Mouse (Mus musculus) embryo, embryonic 11.5 days (tissue): Measurements from ENCODE around the gene Spatc1l.
A peak's percentile ranks its signal among the peaks of the same experiment; 100 is the strongest.

Source experiments
- DNase-seq: peaks from one replicate; pipeline ENCODE4 v3.0.0-alpha.2; 2012; ENCODE audit warnings: low read depth, low spot score

The Spatc1l gene

DNA sequence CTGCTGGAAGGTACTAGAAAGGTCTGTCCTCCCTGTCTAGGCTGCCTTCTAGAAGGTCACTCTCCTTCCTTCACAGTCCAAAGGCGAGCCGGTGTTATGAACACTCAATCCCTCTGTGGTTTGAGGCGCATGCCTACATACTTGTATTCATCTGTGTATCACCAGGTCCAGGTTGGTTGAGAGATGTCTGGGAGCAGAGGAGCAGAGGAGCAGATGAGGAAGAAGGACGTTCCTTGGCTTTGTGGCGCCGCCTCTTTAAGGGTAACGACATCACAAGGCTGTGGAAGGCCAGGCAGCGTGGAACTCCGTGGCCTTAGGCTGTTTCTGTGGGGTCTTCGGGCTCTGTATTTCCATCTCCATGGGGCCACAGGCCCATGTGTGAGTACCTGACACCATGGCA, at the start of gene Spatc1l:
Gene Spatc1l (plus strand): TSS at position 301 of the 400 bp plus-strand sequence.
- DNase-seq: no peak

DNA sequence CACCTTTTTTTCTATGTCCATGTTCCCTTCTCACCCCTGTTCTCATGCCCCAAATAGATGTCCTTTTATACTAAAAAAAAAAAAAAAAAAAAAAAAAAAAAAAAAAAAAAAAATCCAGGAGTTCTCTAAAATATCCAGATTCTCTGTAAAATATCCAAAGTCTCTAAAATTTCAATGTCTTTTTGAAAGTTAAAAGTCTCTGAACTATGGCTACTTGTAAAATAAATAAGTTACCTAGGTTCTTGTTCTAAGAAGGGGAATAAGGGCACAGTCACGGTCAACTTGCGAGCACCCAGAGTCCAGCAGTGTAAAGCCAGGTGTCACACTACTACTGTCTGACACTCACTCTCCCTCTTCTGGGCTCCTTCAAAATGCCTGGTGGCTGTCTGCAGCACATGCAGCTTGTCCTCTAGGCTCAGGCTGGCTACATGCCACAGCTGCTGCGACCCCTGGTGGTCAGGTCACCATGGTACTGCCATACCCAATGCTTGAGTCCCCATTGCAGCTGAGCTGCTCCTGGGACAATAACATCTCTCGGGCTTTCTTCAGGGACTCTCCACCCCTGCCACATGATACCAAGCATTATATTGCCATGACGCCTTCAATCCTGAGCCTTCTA, 49.0 kb upstream of the Spatc1l start:
- peak; percentile 61 for DNase-seq

- no peak for DNase-seq
These were observed 31.1 kb upstream of the Spatc1l start for GRCm38 (mm10) chr10:76530922-76531321.

GRCm38 (mm10) chr10:76531375-76531774, 30.7 kb upstream of the Spatc1l start, which contains the start of gene Lss:
Gene Lss (plus strand): TSS chr10:76531588.
- peak; percentile 92 for DNase-seq

DNA sequence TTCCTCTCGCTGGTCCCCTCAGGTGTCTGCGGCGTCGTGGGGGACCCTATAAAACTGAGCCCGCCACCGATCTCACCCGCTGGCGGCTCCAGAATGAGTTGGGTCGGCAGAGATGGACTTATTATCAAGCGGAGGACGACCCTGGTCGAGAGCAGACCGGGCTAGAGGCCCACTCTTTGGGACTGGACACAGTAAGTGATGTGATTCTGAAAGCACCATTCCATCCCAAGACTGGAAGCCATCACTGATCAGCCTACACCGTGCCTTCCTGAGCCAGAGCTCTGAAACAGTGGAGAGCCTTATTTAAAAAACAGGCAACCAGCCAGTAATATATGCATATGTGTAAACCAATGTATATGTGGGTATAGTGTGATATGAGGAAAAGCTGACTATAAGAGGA, 30.2 kb upstream of the Spatc1l start:
- DNase-seq: no peak

DNA sequence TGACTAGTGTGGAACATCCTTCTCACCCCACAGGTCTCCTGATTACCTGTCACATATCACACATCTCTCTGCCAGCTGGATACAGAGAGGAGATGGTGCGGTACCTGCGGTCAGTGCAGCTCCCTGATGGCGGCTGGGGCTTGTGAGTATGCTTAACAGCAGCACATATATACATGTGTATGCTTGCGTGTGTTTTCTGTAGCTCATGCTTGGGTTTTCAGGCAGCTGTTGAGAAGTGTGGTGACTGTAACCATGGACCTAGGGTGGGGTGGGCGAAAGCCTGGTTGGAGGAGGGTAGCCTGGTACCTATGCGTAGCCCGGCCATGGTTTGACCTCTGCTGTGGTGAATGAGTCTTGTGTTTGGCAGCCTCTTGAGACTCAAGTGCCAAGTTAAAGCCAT, 26.5 kb upstream of the Spatc1l start:
- no peak for DNase-seq

- no peak for DNase-seq
These were observed 24.5 kb upstream of the Spatc1l start for GRCm38 (mm10) chr10:76537619-76538018.

DNA sequence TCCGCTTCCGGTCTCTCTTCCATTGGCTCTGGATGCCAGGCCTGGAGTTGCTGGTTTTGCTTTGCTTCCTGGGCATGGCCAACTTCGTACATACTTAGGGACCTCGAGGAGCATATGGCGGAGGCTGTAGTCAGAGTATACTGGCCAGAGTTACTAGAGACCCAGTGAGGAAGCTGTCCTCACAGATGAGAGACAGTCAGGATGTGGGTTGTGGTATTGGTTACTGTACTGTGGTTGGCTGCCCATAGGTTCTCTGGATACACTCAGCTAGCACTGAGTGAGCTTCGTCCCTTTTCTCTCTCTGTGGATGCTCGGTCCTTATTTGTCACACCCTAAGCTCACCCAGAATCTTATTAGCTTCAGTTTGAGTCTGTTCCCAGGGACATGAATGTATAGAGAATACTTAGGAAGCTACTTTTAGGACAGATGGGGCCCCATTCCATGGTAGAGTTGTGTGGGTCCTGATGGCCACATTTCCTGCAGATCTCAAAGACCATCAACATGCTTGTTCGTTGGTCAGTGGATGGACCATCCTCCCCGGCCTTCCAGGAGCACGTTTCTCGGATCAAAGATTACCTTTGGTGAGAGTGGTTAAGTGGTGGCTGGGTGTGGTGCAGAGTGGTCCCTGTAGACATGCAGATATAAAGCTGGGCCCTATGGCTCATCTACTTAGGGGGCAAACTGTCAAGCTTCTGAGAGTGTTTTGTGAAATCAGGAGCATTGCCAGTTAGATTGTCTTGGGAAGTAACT, 20.6 kb upstream of the Spatc1l start:
- DNase-seq: no peak

DNA sequence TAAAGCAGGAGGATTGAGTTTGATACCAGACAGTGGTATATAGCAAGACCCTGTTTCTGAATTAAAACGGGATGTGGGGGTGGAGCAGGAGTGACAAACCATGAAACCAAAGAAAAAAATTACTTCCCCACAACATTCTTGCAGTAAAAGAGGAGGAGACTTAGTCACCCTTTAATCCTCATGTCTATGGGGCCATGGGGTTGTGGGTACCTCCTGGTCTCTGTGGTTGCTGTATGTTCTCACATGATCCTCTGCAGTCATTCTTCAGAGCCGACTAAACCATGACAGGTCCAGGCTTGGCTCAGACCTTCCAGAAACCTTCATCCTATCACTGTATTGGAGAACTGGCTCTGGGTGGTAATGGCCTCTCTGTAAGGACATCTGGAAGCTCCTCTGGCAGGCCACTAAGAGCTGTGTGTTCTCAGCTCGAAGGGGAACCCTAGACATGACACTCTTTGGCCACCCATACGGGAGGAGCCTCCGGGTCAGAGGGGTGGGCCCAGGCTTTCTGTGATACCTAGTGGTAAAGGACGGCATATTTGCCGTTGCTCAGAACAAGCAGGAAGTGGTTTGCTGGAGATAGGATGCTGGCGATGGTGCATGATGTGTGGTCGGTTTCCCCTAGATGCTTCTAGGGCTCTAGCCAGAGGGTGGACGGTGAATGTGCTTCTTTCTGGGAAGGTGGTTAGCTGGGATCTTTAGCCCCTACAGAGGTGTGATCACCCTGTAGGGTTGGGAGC, 19.3 kb upstream of the Spatc1l start:
- DNase-seq: no peak

- DNase-seq: no peak
These were observed 15.5 kb upstream of the Spatc1l start for GRCm38 (mm10) chr10:76546566-76546965.

- DNase-seq: no peak
These were observed 13.9 kb upstream of the Spatc1l start for GRCm38 (mm10) chr10:76548218-76548617.

DNA sequence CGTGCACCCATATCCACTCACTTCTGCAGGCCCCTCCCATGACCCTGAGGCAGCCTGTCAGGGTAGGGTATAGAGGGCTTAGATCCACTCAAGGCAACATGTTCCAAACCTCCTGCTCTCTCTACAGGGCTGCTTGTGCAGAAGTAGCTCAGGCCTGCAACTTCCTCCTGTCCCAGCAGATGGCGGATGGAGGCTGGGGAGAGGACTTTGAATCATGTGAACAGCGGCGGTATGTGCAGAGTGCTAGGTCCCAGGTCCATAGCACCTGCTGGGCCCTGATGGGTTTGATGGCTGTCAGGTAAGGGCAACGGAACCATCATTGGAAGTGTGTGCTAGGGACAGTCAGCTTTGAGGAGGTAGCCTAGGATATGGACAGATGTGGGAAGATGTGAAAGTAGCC, 11.6 kb upstream of the Spatc1l start:
- DNase-seq: no peak

DNA sequence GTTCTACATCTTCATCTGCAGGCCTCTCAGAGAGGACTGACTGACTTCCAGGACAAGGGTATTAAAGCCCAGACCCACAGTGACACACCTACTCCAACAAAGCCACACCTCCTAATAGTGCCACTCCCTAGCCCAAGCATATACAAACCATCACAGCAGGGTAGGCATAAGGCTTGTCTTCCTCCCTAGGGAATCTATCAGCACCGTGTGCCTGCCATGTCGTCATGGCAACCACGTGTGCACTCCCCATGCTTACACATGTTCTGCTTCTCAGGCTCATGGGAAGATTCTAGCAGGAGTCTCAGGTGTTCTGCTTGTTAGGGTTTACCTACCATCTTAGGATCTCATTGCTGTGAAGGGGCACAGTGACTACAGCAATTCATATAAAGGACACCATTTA, 10.5 kb upstream of the Spatc1l start:
- DNase-seq: no peak

- no peak for DNase-seq
These were observed 8.0 kb upstream of the Spatc1l start for GRCm38 (mm10) chr10:76554061-76554460.

DNA sequence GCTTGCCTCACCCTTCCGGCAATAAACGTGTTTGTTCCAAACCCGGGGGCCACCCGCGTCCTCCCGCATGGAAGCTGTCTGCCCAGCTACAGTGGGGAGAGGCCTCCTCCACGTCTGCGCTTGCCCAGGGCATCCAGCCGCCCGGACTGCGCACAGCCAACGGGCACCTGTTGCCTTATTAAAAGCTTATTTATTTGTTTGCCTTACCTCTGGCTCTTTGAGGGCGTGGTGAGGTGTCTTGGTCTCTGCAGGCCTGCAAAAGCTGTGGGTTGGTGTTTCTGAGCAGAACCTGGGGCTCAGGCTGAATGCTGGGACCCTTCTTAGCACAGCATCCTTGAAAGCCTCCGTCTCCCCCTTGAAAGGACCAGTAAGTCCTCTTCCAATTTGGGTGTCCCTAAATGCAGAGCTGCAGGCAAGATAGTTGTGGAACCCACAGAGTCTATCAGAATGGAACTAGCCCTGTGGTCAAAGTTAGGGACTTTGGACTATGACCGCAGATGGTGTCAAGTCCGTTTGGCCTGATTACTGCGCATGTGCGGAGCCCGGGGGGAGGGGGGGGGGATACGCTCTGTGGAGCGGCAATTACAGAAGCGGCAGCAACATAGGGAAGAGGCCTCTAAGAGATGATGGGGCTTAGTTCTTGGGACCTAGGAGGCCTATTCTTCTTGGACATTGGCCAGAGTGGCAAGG, 8.1 kb downstream of the Spatc1l start:
- DNase-seq: no peak

DNA sequence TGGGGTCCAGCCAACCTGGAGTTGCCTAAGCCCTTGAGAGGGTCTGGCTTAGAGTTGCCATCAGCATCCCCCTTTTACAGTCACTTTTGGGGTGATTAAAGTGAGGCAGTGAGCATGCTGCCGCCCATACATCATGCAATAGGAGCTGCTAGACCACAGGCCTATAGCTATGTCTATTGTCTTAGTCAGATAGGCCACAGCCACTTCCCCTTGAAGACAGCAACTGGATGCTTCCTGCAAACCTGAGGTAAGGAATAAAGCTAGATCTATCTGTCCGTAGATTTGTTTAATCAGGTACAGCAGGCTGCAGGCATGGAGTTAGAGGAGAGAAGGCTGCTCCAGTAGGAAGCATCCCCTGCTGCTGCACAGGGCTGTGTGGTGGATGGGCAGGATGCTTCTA, 9.0 kb downstream of the Spatc1l start:
- DNase-seq: no peak

GRCm38 (mm10) chr10:76572151-76572550, 10.1 kb downstream of the Spatc1l start:
- DNase-seq: no peak

DNA sequence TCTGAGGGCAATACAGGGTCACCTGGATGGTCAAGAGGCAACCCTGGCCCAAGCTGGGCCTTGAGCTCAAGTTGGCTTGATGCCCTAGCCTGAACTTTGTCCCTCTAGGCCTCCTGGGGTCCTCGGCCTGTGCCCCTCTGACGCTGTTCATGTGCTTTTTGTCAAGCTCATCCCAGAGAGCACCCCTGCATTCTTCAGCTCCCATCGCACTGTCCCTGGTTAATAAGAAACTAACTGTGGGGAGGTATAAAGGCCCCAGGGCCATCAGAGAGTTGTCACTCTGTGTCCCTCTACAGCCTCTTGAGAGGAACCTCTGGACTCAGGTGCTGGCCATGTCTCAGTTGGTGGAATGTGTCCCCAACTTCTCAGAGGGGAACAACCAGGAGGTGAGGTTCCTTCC, 13.3 kb downstream of the Spatc1l start, which contains the start of gene Ftcd:
Gene Ftcd (plus strand): TSS at position 275 of the 400 bp plus-strand sequence.
- DNase-seq: no peak

DNA sequence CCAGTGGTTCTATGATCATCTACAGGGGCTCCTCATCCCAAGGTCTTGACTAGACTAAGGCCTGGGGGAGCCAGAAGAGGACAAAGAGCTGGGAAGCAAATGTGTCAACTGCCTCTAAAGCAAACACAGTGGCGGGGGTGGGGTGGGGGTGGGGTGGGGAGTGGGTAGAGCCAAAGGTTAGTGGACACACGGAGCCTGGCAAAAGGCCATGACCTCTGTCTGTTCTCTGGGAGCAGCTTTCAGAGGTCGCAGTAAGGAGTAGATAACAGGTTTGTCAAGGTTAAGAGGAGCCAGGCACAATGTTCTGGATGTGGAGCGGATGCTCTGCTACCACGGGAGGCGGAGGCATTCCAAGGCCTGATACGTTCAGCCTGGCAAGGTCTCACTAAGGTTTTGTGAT, 14.8 kb downstream of the Spatc1l start:
- DNase-seq: no peak

DNA sequence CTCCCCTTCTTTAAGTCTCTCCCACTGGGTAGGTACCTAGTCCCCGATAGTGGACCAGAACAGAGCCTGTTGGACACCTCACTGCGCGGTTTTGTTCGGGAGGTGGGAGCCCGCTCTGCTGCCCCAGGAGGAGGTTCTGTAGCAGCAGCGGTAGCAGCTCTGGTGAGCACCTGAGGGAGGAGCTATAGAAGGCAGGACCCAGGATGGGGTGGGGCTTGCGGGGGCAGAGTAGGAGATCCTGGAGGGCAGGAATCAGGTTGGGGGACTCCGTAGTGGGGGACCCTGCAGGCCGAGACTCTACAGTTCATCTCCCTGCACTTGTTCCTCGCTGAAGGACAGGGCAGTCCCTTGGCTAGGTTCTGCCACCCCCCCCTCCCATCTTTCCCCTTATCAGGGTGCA, 22.1 kb downstream of the Spatc1l start:
- DNase-seq: no peak

DNA sequence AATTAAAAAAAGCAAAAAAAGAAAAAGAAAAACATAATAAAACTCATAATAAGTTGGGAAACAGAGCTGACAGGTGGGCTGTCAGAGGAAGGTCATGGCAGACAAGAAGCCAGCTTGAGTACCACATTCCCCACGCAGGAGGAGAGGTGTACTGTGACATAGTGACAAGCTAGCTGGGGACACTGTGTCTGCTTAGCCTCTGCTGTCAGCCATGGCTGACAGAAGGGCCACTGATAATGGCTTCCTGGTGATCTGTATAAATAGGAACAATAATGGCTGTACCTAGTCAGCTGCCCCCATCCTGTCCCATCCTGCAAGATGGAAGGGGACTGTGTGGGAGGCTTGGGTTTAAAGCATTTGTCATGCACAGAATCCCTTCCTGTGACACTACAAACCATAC, 24.1 kb downstream of the Spatc1l start:
- DNase-seq: no peak

GRCm38 (mm10) chr10:76590197-76590596, 28.1 kb downstream of the Spatc1l start:
- DNase-seq: no peak
